In the genomic region with DNA sequence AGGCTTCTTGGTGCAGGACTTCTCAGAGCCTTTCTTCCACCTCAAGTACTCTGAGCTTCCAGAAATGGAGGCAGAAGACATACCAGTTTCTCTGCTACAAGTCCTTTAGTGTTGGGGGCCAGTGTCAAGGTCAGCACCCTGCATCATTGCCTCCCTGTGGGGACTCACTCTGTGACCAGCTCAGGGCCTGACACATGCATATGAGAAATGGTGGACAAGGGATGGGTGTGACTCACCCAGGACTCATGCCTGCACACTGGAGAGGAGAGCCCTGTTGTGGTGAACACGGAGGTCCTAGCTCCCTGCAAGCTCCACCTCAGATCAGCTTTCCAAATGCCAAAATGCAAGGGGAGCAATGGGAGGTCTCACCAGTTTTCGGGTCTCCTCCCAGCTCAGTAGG, we compare ENCODE assay signal across 13 mouse cellular contexts. TPM values are rescaled to one million over a fixed set of nuclear protein-coding genes. Genes with fewer than 3 reads are reported as not detected.
DNase-seq lines count a peak whose midpoint lies in the region; ATAC-seq and TF ChIP-seq lines count a peak whose summit lies in the region.
"Had no signal": no experiment of that assay in that cellular context is flagged by ENCODE, and none has a peak within 500 bp of the region (broad histone marks: within the 10 kb centered on the region; RNA-seq: fewer than 3 reads in every experiment).

No protein-coding gene starts in this region.

- H3K4me3 ChIP-seq in heart, embryonic 12.5 days: no peak overlapping the region
- no peak overlapping the region for H3K4me3 ChIP-seq in stomach, embryonic 14.5 days (ENCODE audit: low read depth, low read length)
- no peak overlapping the region for H3K4me3 ChIP-seq in stomach, postnatal 0 days (ENCODE audit: low read depth, low read length)
- H3K4me3 ChIP-seq in limb, embryonic 13.5 days: no peak overlapping the region
- no peak overlapping the region for H3K4me3 ChIP-seq in lung, postnatal 0 days (ENCODE audit: low read depth, low read length)
- H3K4me3 ChIP-seq: layer of hippocampus, adult 2 months had no signal

- intact Hi-C loops in heart, postnatal 10 days (cut with DNase I): no loop called here

- TF ChIP-seq CTCF in stomach, postnatal 0 days (IDR thresholded peaks at IDR 0.05; ENCODE audit: low read depth): no peak
- TF ChIP-seq CTCF in lung, postnatal 0 days (IDR thresholded peaks at IDR 0.05): no peak

- H3K4me1 ChIP-seq in heart, embryonic 12.5 days (replicated peaks): peaks cover 90% of the 10 kb centered on the region
- peaks cover 45% of the 10 kb centered on the region for H3K4me1 ChIP-seq in stomach, embryonic 14.5 days (ENCODE audit: control insufficient read depth, insufficient read depth, low read length)
- H3K4me1 ChIP-seq in stomach, postnatal 0 days (replicated peaks; ENCODE audit: control insufficient read depth, insufficient read depth): peaks cover 4% of the 10 kb centered on the region; the same call in 1 of the 2 replicates
- peaks cover 82% of the 10 kb centered on the region for H3K4me1 ChIP-seq in limb, embryonic 13.5 days
- H3K4me1 ChIP-seq in lung, postnatal 0 days (ENCODE audit: insufficient read depth, low read depth, low read length): no peaks in the 10 kb centered on the region

- no peaks in the 10 kb centered on the region for H3K36me3 ChIP-seq in heart, embryonic 12.5 days
- H3K36me3 ChIP-seq in stomach, embryonic 14.5 days (ENCODE audit: control insufficient read depth, insufficient read depth, low read length): no peaks in the 10 kb centered on the region
- no peaks in the 10 kb centered on the region for H3K36me3 ChIP-seq in stomach, postnatal 0 days (ENCODE audit: control insufficient read depth, insufficient read depth, low read length)
- no peaks in the 10 kb centered on the region for H3K36me3 ChIP-seq in limb, embryonic 13.5 days
- H3K36me3 ChIP-seq in lung, postnatal 0 days (ENCODE audit: insufficient read depth, low read length): no peaks in the 10 kb centered on the region

- no peak for ATAC-seq in heart, embryonic 12.5 days (ENCODE audit: insufficient number of reproducible peaks, low FRiP score)
- ATAC-seq in stomach, embryonic 14.5 days (ENCODE audit: insufficient number of reproducible peaks, insufficient read depth, low FRiP score, low read depth): no peak
- no peak for ATAC-seq in stomach, postnatal 0 days (ENCODE audit: low FRiP score, low TSS enrichment)
- no peak for ATAC-seq in limb, embryonic 13.5 days (ENCODE audit: low FRiP score, low read depth)
- no peak for ATAC-seq in lung, postnatal 0 days
- no peak for ATAC-seq in inflammation-experienced regulatory T-cells, adult 6 months

- no peaks in the 10 kb centered on the region for H3K27me3 ChIP-seq in heart, embryonic 12.5 days (replicated peaks)
- H3K27me3 ChIP-seq in stomach, embryonic 14.5 days (ENCODE audit: control insufficient read depth, insufficient read depth, low read length): no peaks in the 10 kb centered on the region
- H3K27me3 ChIP-seq in stomach, postnatal 0 days (ENCODE audit: control insufficient read depth, insufficient read depth, low read length): no peaks in the 10 kb centered on the region
- H3K27me3 ChIP-seq in limb, embryonic 13.5 days: peaks cover 9% of the 10 kb centered on the region
- H3K27me3 ChIP-seq in lung, postnatal 0 days (replicated peaks; ENCODE audit: insufficient read depth, low read length): no peaks in the 10 kb centered on the region

- TF ChIP-seq EP300 in stomach, postnatal 0 days (optimal IDR thresholded peaks at IDR 0.05): no peak
- TF ChIP-seq EP300 in lung, postnatal 0 days (IDR thresholded peaks at IDR 0.05): no peak

- peak overlapping the region; percentile 75 for H3K27ac ChIP-seq in heart, embryonic 12.5 days (ENCODE audit: poor library complexity, severe bottlenecking)
- H3K27ac ChIP-seq in stomach, embryonic 14.5 days (ENCODE audit: low read length): peak overlapping the region; percentile 44
- H3K27ac ChIP-seq in stomach, postnatal 0 days (replicated peaks): no peak overlapping the region
- peak overlapping the region; percentile 73; the same call in 1 of the 2 replicates for H3K27ac ChIP-seq in limb, embryonic 13.5 days
- no peak overlapping the region for H3K27ac ChIP-seq in lung, postnatal 0 days (ENCODE audit: low read length)
- H3K27ac ChIP-seq: layer of hippocampus, adult 2 months had no signal

- DNase-seq in heart, postnatal 10 days: no peak
- no peak for DNase-seq in stomach, postnatal 0 days (ENCODE audit: low spot score)
- DNase-seq in lung, postnatal 0 days (ENCODE audit: low spot score): no peak
- no peak for DNase-seq in frontal cortex, postnatal 36 days (ENCODE audit: low spot score in 2 of 2)
- DNase-seq: cerebellum, adult 11 months; lung, postnatal 10 days; right cerebral cortex, adult 18-20 months had no signal

- H3K4me2 ChIP-seq in heart, embryonic 12.5 days: no peak overlapping the region
- H3K4me2 ChIP-seq in stomach, embryonic 14.5 days (replicated peaks; ENCODE audit: low read depth, low read length): no peak overlapping the region
- no peak overlapping the region for H3K4me2 ChIP-seq in stomach, postnatal 0 days (replicated peaks; ENCODE audit: low read depth)
- no peak overlapping the region for H3K4me2 ChIP-seq in limb, embryonic 13.5 days (replicated peaks)
- no peak overlapping the region for H3K4me2 ChIP-seq in lung, postnatal 0 days (replicated peaks; ENCODE audit: low read depth, low read length)

- H3K9ac ChIP-seq in heart, embryonic 12.5 days: peak overlapping the region; percentile 5; the same call in 1 of the 2 replicates
- H3K9ac ChIP-seq in stomach, embryonic 14.5 days (replicated peaks; ENCODE audit: low read depth, low read length): no peak overlapping the region
- no peak overlapping the region for H3K9ac ChIP-seq in stomach, postnatal 0 days (ENCODE audit: low read length)
- H3K9ac ChIP-seq in limb, embryonic 13.5 days: no peak overlapping the region
- no peak overlapping the region for H3K9ac ChIP-seq in lung, postnatal 0 days (replicated peaks; ENCODE audit: low read depth)

- 47% methylated on average over 2 of the region's 2 CpGs for WGBS in heart, embryonic 12.5 days
- WGBS in stomach, embryonic 14.5 days: 63% methylated on average over 2 of the region's 2 CpGs
- WGBS in stomach, postnatal 0 days: 61% methylated on average over 2 of the region's 2 CpGs
- WGBS in limb, embryonic 13.5 days: 68% methylated on average over 2 of the region's 2 CpGs
- 68% methylated on average over 2 of the region's 2 CpGs for WGBS in lung, postnatal 0 days

- no peaks in the 10 kb centered on the region for H3K9me3 ChIP-seq in heart, embryonic 12.5 days (replicated peaks)
- no peaks in the 10 kb centered on the region for H3K9me3 ChIP-seq in stomach, embryonic 14.5 days (ENCODE audit: control insufficient read depth, low read depth, low read length)
- H3K9me3 ChIP-seq in stomach, postnatal 0 days (ENCODE audit: control insufficient read depth, low read length): no peaks in the 10 kb centered on the region
- H3K9me3 ChIP-seq in limb, embryonic 13.5 days: no peaks in the 10 kb centered on the region
- H3K9me3 ChIP-seq in lung, postnatal 0 days (ENCODE audit: low read length): no peaks in the 10 kb centered on the region

RNA-seq across cellular contexts. Expression of a gene that starts 49.7 kb away (rescaled TPM):
- polyA plus RNA-seq in heart, embryonic 12.5 days (2016; fragmentation: Nextera tagmentation; extraction: Ambion mirVana): 58.5 and 63.8 TPM in 2 replicates
- total RNA-seq in heart, postnatal 10 days (2021): 10 to 100 TPM; 54.1 to 63.4 TPM
- 27.6 and 30.3 TPM in 2 replicates for polyA plus RNA-seq in stomach, embryonic 14.5 days (2014; fragmentation: Nextera tagmentation; extraction: Ambion mirVana)
- 8.2 and 8.7 TPM in 2 replicates for polyA plus RNA-seq in stomach, postnatal 0 days (2015; fragmentation: Nextera tagmentation; extraction: Ambion mirVana)
- 17.2 and 19.5 TPM in 2 replicates for polyA plus RNA-seq in limb, embryonic 13.5 days (2015; fragmentation: Nextera tagmentation; extraction: Ambion mirVana)
- 36.4 and 39.9 TPM in 2 replicates for polyA plus RNA-seq in lung, postnatal 0 days (2015; fragmentation: Nextera tagmentation; extraction: Ambion mirVana)
- polyA plus RNA-seq in inflammation-experienced regulatory T-cells, adult 6 months (2017; shearing (Covaris generic)): not detected
- total RNA-seq: hematopoietic stem cell, adult 5-6 weeks had no signal

Comparison
In these comparisons a context has a peak if more than half of its experiments do, and no peak if none do; other contexts are left out.
1. H3K27ac ChIP-seq: peak in heart, embryonic 12.5 days (single experiment), stomach, embryonic 14.5 days (single experiment) and limb, embryonic 13.5 days (single experiment); none in stomach, postnatal 0 days (single experiment) and lung, postnatal 0 days (single experiment).